Mouse (Mus musculus): Measurements from ENCODE around the gene Hhat. TPM values are rescaled to one million over a fixed set of nuclear protein-coding genes. Genes with fewer than 3 reads are reported as not detected.

Hhat gene
- total RNA-seq, 1 experiment from 2014 or later: 3.4 TPM

DNA sequence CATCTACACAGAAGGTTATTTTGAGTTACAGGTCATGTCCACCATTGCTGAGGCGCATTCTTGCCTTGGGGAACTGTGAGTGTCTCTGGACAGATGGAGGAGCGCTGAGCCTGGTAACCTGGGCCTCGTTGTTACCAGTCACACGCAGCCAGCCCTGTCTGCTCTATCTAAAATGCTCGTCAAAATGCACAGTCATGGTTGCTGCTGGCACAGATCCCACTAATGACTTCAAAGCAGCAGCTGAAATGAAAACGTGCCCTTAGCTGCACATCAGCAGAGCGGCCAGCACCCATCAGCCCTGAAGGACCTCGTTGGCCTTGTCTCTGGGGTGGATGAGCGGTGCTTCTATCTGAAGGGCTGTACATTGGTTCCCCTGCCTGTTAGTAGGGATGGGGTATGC is 269.0 kb downstream of the Hhat start:
- ATAC-seq (replicated peaks in 1 of 2; ENCODE audit: insufficient read depth in 1 of 2, low FRiP score in 2 of 2, low TSS enrichment in 1 of 2, low read depth in 1 of 2, poor library complexity in 2 of 2, severe bottlenecking in 2 of 2): peak in 1 of 2 experiments; percentile 46; a peak in 2 of 4 replicates

DNA sequence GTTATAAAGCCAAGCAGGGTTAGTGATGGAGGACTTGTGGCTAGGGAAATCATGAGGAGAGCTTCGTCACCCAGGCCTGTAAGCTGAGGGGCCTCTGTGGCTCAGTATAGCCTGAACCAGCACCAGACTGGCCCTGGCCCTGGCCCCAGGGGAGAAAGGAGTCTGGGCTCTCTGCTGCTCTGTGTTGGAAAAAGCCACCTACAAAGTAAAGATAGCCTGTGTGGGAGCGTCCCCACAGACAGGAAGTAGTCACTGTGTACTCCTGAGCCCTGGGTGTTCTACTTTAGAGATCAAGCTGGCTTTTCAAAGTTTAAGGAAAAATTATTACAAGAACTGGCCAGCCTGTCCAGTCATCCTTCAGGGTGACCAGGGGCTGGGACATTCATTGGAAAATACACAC is 273.5 kb downstream of the Hhat start:
- ATAC-seq (replicated peaks in 1 of 2; ENCODE audit: insufficient read depth in 1 of 2, low FRiP score in 2 of 2, low TSS enrichment in 1 of 2, low read depth in 1 of 2, poor library complexity in 2 of 2, severe bottlenecking in 2 of 2): no peak

DNA sequence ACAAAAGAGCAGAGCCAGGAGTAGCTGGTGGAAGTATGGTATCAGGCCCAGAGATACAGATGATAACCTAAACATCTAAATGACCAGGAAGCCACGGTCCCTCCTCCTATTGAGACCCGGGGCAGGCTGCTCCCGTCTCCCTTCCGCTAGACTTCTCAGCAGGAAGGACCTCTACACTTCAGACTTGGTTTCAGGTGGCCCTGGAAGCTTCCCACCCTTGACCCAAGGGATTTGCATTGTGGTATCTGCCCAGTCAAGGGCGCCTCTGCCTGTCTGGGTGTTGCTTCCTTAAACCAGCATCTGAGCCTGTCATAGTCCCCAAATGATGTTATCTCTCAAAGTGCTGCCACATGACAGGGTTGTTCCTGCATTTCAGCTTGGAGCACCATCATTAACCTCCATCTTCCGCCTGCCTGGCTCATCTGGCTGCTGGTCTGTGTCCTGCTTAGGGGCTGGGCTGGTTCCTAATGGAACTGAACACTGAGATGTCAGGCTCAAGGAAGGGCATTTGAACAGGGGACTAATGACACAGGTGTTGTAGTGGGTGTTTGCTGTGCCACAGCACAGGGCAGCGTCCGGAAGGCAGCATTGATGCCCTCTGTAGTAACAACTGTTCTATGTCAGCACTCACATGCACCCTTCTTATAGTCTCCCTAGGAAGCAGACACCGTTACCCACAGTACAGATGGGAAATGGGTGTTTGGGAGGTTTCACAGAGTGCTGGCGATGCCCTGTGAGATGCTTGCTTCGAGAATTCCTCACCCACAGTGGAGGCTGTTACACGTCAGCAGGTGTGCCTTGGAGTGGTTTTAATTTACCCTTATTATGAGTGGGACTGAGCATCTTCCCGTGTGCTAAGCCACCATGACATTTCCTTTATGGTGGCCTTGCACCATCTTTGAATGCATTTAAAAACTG is 280.9 kb downstream of the Hhat start:
- ATAC-seq (replicated peaks in 1 of 2; ENCODE audit: insufficient read depth in 1 of 2, low FRiP score in 2 of 2, low TSS enrichment in 1 of 2, low read depth in 1 of 2, poor library complexity in 2 of 2, severe bottlenecking in 2 of 2): no peak

- no peak for ATAC-seq (replicated peaks in 1 of 2; ENCODE audit: insufficient read depth in 1 of 2, low FRiP score in 2 of 2, low TSS enrichment in 1 of 2, low read depth in 1 of 2, poor library complexity in 2 of 2, severe bottlenecking in 2 of 2)
Observed at GRCm38 (mm10) chr1:192487571-192487970, 283.5 kb downstream of the Hhat start.

GRCm38 (mm10) chr1:192485030-192485429 is 286.0 kb downstream of the Hhat start:
- ATAC-seq (replicated peaks in 1 of 2; ENCODE audit: insufficient read depth in 1 of 2, low FRiP score in 2 of 2, low TSS enrichment in 1 of 2, low read depth in 1 of 2, poor library complexity in 2 of 2, severe bottlenecking in 2 of 2): no peak

DNA sequence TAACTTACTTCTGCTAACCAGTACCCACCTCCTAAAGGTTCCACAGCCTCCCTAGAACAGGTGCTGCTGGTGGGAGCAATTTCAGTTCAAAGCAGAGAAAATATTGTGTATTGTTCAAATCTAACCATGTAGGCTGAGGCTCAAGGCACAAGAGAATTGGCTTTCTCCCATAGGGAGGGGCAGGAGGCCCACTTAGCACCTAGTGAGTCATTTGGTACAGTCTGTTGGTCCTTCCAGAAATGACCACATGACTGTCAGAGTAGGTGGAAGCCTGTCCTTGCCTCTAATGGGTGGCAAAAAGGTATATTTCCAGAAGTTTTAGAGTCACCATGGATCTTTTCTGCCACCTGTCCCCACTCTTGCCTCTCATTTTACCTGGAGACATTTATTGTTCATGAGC is 289.6 kb downstream of the Hhat start:
- ATAC-seq (replicated peaks in 1 of 2; ENCODE audit: insufficient read depth in 1 of 2, low FRiP score in 2 of 2, low TSS enrichment in 1 of 2, low read depth in 1 of 2, poor library complexity in 2 of 2, severe bottlenecking in 2 of 2): no peak

- ATAC-seq (replicated peaks in 1 of 2; ENCODE audit: insufficient read depth in 1 of 2, low FRiP score in 2 of 2, low TSS enrichment in 1 of 2, low read depth in 1 of 2, poor library complexity in 2 of 2, severe bottlenecking in 2 of 2): no peak
Observed at GRCm38 (mm10) chr1:192480072-192480784, 290.8 kb downstream of the Hhat start.

DNA sequence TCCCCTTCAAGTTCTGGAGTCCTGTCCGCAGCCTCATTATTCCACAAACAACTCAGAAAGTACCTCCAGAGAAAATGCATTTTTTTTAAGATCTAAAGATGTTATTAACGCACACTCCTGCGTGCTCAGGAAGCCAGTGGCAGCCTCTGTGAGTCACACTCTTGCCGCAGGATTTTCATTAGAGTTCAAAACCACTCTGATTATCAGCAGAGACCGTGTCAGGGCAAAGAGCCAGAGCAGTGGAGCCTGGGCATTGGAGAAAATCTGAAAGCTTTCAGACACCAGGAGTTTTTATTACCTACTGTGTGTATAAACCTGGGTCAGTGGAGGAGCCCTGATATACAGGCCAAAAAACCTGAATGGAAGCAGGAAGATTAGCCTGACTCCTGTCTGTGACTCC is 292.8 kb downstream of the Hhat start:
- ATAC-seq (replicated peaks in 1 of 2; ENCODE audit: insufficient read depth in 1 of 2, low FRiP score in 2 of 2, low TSS enrichment in 1 of 2, low read depth in 1 of 2, poor library complexity in 2 of 2, severe bottlenecking in 2 of 2): no peak

- ATAC-seq (replicated peaks in 1 of 2; ENCODE audit: insufficient read depth in 1 of 2, low FRiP score in 2 of 2, low TSS enrichment in 1 of 2, low read depth in 1 of 2, poor library complexity in 2 of 2, severe bottlenecking in 2 of 2): no peak
Observed at GRCm38 (mm10) chr1:192477556-192477955, 293.5 kb downstream of the Hhat start.

- no peak for ATAC-seq (replicated peaks in 1 of 2; ENCODE audit: insufficient read depth in 1 of 2, low FRiP score in 2 of 2, low TSS enrichment in 1 of 2, low read depth in 1 of 2, poor library complexity in 2 of 2, severe bottlenecking in 2 of 2)
Observed at GRCm38 (mm10) chr1:192476704-192477103, 294.3 kb downstream of the Hhat start.

DNA sequence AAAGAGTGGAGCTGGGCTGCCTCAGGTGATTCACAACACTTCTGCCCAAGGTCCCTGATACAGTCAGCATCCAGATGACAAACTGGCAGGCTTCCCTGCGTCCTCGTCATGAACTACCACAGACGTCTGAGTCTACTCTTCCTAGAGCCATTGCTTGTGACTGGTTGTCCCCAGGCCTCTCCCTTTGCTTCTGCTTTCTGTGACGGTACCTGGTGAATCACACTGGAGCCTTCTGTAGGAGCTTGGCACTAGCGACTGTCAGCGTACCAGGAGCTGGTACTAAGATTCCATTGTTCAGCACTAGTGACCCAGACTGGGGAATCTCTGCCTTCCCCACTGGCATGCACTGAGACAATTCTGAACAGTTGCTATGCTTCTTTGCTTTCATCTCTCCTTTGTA is 297.9 kb downstream of the Hhat start:
- no peak for ATAC-seq (replicated peaks in 1 of 2; ENCODE audit: insufficient read depth in 1 of 2, low FRiP score in 2 of 2, low TSS enrichment in 1 of 2, low read depth in 1 of 2, poor library complexity in 2 of 2, severe bottlenecking in 2 of 2)

GRCm38 (mm10) chr1:192472366-192472765 is 298.7 kb downstream of the Hhat start:
- no peak for ATAC-seq (replicated peaks in 1 of 2; ENCODE audit: insufficient read depth in 1 of 2, low FRiP score in 2 of 2, low TSS enrichment in 1 of 2, low read depth in 1 of 2, poor library complexity in 2 of 2, severe bottlenecking in 2 of 2)

GRCm38 (mm10) chr1:192463732-192464131 is 307.3 kb downstream of the Hhat start:
- ATAC-seq (replicated peaks in 1 of 2; ENCODE audit: insufficient read depth in 1 of 2, low FRiP score in 2 of 2, low TSS enrichment in 1 of 2, low read depth in 1 of 2, poor library complexity in 2 of 2, severe bottlenecking in 2 of 2): no peak

DNA sequence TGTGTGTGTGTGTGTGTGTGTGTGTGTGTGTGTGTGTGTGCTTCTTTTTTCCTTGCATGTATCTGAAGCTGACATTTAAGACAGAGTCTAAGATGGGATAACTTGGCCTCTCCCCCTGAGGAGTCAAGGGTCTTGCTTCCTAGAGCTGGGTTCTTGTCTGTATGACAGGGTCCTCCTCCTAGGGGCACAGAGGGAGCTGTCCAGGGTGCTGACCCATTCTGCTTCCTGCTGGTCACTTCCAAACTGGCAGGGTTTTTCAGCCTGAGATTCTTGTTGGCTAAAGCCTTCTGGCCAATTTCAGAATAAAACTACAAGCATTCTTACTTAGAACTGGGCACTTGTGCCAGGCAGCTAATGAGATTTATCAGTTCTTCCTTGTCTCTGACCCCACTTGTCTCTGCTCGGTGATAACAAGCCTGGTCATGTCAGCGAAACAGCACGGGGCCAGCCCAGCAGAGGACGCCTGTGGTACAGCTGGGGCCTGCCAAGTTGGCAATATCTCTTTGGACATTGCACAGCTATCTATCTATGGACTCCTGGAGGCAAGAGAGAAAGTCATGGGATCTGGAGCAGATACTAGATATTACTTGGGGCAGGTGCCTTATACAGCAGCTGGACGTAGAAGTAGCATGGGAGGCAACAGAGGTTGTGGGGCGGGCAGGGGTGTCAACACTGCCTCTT is 313.4 kb downstream of the Hhat start:
- ATAC-seq (replicated peaks in 1 of 2; ENCODE audit: insufficient read depth in 1 of 2, low FRiP score in 2 of 2, low TSS enrichment in 1 of 2, low read depth in 1 of 2, poor library complexity in 2 of 2, severe bottlenecking in 2 of 2): no peak

- ATAC-seq (replicated peaks in 1 of 2; ENCODE audit: insufficient read depth in 1 of 2, low FRiP score in 2 of 2, low TSS enrichment in 1 of 2, low read depth in 1 of 2, poor library complexity in 2 of 2, severe bottlenecking in 2 of 2): no peak
Observed at GRCm38 (mm10) chr1:192457037-192457436, 314.0 kb downstream of the Hhat start.

DNA sequence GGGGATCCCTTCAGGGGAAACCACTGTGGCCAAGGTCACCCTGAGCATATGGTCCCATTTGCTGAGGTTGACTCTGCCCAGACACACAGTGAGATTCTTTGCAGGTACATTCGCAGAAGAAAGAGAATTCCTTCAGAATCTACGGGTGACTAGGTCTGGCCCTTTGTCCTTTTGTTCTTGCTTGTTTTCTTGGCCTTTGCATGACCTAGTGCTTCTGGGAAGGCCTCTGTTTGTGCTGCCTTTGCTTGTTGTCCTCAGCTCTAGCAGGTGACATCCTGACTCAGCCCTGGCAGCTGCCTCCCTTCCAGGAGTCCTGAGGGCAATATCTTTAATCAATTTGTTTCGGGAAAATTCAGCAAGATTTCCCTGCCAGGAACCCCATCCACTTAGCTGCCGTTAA is 316.0 kb downstream of the Hhat start:
- ATAC-seq (replicated peaks in 1 of 2; ENCODE audit: insufficient read depth in 1 of 2, low FRiP score in 2 of 2, low TSS enrichment in 1 of 2, low read depth in 1 of 2, poor library complexity in 2 of 2, severe bottlenecking in 2 of 2): no peak

- ATAC-seq (replicated peaks in 1 of 2; ENCODE audit: insufficient read depth in 1 of 2, low FRiP score in 2 of 2, low TSS enrichment in 1 of 2, low read depth in 1 of 2, poor library complexity in 2 of 2, severe bottlenecking in 2 of 2): no peak
Observed at GRCm38 (mm10) chr1:192454501-192454900, 316.5 kb downstream of the Hhat start.

GRCm38 (mm10) chr1:192451722-192452121 is 319.3 kb downstream of the Hhat start:
- ATAC-seq (replicated peaks in 1 of 2; ENCODE audit: insufficient read depth in 1 of 2, low FRiP score in 2 of 2, low TSS enrichment in 1 of 2, low read depth in 1 of 2, poor library complexity in 2 of 2, severe bottlenecking in 2 of 2): no peak
